In the genomic region with DNA sequence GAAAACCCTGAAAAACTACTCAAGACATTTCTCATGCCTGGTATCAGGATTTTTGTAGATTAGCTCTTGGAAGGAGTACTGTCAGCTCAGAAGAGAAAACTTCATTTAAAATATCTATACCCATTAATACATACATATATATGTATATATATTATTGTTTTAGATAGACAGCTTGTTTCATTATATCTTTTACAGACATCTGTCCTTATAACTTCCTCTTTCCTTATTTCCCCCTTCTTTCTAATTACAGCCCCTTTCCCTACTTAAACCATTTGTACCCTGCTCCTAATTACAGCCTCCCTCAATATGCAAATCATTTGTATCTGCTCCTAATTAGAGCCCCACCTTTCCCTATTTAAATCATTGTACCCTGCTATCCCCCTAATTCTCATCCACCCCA, we compare ENCODE assay signal across 16 mouse cellular contexts.
"Had no signal": no experiment of that assay in that cellular context is flagged by ENCODE, and none has a peak within 500 bp of the region (broad histone marks: within the 10 kb centered on the region; RNA-seq: fewer than 3 reads in every experiment).

No protein-coding gene starts in this region.

- H3K27me3 ChIP-seq: neural tube, embryonic 13.5 days; neural tube, embryonic 15.5 days; stomach, embryonic 15.5 days had no signal

- H3K4me1 ChIP-seq: neural tube, embryonic 13.5 days; neural tube, embryonic 15.5 days; stomach, embryonic 15.5 days had no signal

- H3K27ac ChIP-seq: neural tube, embryonic 13.5 days; neural tube, embryonic 15.5 days; stomach, embryonic 15.5 days; stomach, postnatal 0 days had no signal

- DNase-seq: retina, postnatal 1 day; right cerebral cortex, adult 18-20 months; right cerebral cortex, postnatal 14 days; right cerebral cortex, postnatal 25 days; right cerebral cortex, postnatal 4 days; spleen, adult 18-20 months; thymus, adult 18-20 months; thymus, adult 2 months; thymus, postnatal 14 days; thymus, postnatal 25 days; thymus, postnatal 36 days; thymus, postnatal 4 days had no signal

- H3K4me3 ChIP-seq: neural tube, embryonic 13.5 days; neural tube, embryonic 15.5 days; stomach, embryonic 15.5 days had no signal

- H3K9ac ChIP-seq: neural tube, embryonic 13.5 days; neural tube, embryonic 15.5 days; stomach, embryonic 15.5 days had no signal
